Mouse (Mus musculus) cerebellum, adult 2 months (tissue): ENCODE measurements at regions not wholly inside any gene's neighbourhood (a gene's known extent, or its start where the extent isn't known, plus 50 kb on each side); places are given as distances from the start of the nearest gene placed in this dataset.

Experiments
- DNase-seq, 2 experiments: peaks; one replicate each; pipeline ENCODE4 v3.0.0; 2021
- H3K27ac ChIP-seq: fragments of 200-500 bp; 2 replicates; pipeline ENCODE4 v1.5.1; 2012; ENCODE audit warnings: low read length, control low read depth, inconsistent platforms; ENCODE audit not compliant: insufficient read depth
- H3K27me3 ChIP-seq: fragments of 200-500 bp; 2 replicates; pipeline ENCODE4 v1.6.1; 2012; ENCODE audit warnings: inconsistent platforms, mild to moderate bottlenecking, low read length, moderate library complexity; ENCODE audit not compliant: control insufficient read depth, insufficient read depth
- H3K4me1 ChIP-seq: fragments of 200-500 bp; 2 replicates; pipeline ENCODE4 v1.6.1; 2011; ENCODE audit warnings: low read length; ENCODE audit not compliant: control insufficient read depth, insufficient read depth
- H3K4me3 ChIP-seq: fragments of 200-500 bp; replicated peaks from 2 replicates; pipeline ENCODE3; 2011; ENCODE audit warnings: mild to moderate bottlenecking, low read depth, low read length, control low read depth; ENCODE audit not compliant: insufficient read depth
- CTCF ChIP-seq: fragments of 200-500 bp; IDR thresholded peaks from 2 replicates; pipeline ENCODE4 v1.5.1; 2011; ENCODE audit warnings: low read depth, mild to moderate bottlenecking, control low read depth, low read length, moderate library complexity, borderline replicate concordance; ENCODE audit not compliant: insufficient read depth
- POLR2A ChIP-seq: fragments of 200-500 bp; IDR thresholded peaks from 2 replicates; pipeline ENCODE4 v1.6.1; 2011; ENCODE audit warnings: low read length, control low read depth, borderline replicate concordance; ENCODE audit not compliant: insufficient read depth
- WGBS: fragments of 180-500 bp; shearing (Covaris S2); methylation state at CpG from one replicate; pipeline ENCODE4 v1.1.7; 2018; 5-methylcytosine and 5-hydroxymethylcytosine counted together

GRCm38 (mm10) chr6:143590231-143590630, 423.2 kb downstream of the Etnk1 start:
- TF ChIP-seq CTCF, result no peak
- Histone ChIP-seq H3K27me3 (no peaks in the 10 kb centered on the region), H3K4me3 (no peak overlapping the region), H3K27ac (no peak overlapping the region), H3K4me1 (no peaks in the 10 kb centered on the region)
- WGBS, result 90% methylated on average over 4 of the region's 4 CpGs
- DNase-seq, result no peak

- 89% methylated on average over 3 of the region's 3 CpGs for WGBS
- no peak overlapping the region for H3K4me3 ChIP-seq
- no peak for DNase-seq
Measured at GRCm38 (mm10) chr6:143592490-143592889, 425.5 kb downstream of the Etnk1 start.

GRCm38 (mm10) chr6:143595486-143595885, 428.5 kb downstream of the Etnk1 start:
- no peaks in the 10 kb centered on the region for H3K27me3 ChIP-seq

More at GRCm38 (mm10) chr6:143592490-143592889, 425.5 kb downstream of the Etnk1 start:
- H3K27me3 ChIP-seq, result no peaks in the 10 kb centered on the region
- TF ChIP-seq CTCF (no peak), POLR2A (no peak)
- no peak overlapping the region for H3K27ac ChIP-seq
- H3K4me1 ChIP-seq, result no peaks in the 10 kb centered on the region

GRCm38 (mm10) chr6:143597414-143597813, 430.4 kb downstream of the Etnk1 start:
- TF ChIP-seq POLR2A, result no peak
- TF ChIP-seq CTCF, result no peak
- DNase-seq, result no peak
- 64% methylated on average over 3 of the region's 3 CpGs for WGBS
- Histone ChIP-seq H3K27me3 (no peaks in the 10 kb centered on the region), H3K4me1 (no peaks in the 10 kb centered on the region), H3K27ac (no peak overlapping the region), H3K4me3 (no peak overlapping the region)

More at GRCm38 (mm10) chr6:143595486-143595885, 428.5 kb downstream of the Etnk1 start:
- DNase-seq, result no peak
- Histone ChIP-seq H3K4me3 (no peak overlapping the region), H3K27ac (no peak overlapping the region), H3K4me1 (no peaks in the 10 kb centered on the region)
- TF ChIP-seq POLR2A, result no peak
- TF ChIP-seq CTCF, result no peak
- 73% methylated on average over 2 of the region's 2 CpGs for WGBS

- TF ChIP-seq POLR2A, result no peak
- no peak for TF ChIP-seq CTCF
- Histone ChIP-seq H3K4me3 (no peak overlapping the region), H3K27ac (no peak overlapping the region), H3K4me1 (no peaks in the 10 kb centered on the region), H3K27me3 (no peaks in the 10 kb centered on the region)
- WGBS, result 84% methylated on average over 4 of the region's 4 CpGs
- no peak for DNase-seq
Measured at GRCm38 (mm10) chr6:143598916-143599315, 431.9 kb downstream of the Etnk1 start.

GRCm38 (mm10) chr6:143609100-143609499, 442.1 kb downstream of the Etnk1 start:
- peak in 1 of 2 experiments; percentile 3 for DNase-seq
- H3K27me3 ChIP-seq, result no peaks in the 10 kb centered on the region
- no peak overlapping the region for H3K27ac ChIP-seq
- no peak overlapping the region for H3K4me3 ChIP-seq
- 70% methylated on average over 1 of the region's 1 CpGs for WGBS
- peak; percentile 58; the same call in 1 of the 2 replicates for TF ChIP-seq CTCF
- TF ChIP-seq POLR2A, result no peak
- no peaks in the 10 kb centered on the region for H3K4me1 ChIP-seq

- Histone ChIP-seq H3K4me1 (no peaks in the 10 kb centered on the region), H3K27me3 (no peaks in the 10 kb centered on the region), H3K27ac (no peak overlapping the region), H3K4me3 (no peak overlapping the region)
- TF ChIP-seq POLR2A, result no peak
- TF ChIP-seq CTCF, result no peak
- no peak for DNase-seq
- WGBS, result 78% methylated on average over 10 of the region's 10 CpGs
Measured at GRCm38 (mm10) chr6:143612966-143613365, 445.9 kb downstream of the Etnk1 start.

- WGBS, result 32% methylated on average over 11 of the region's 11 CpGs
Measured at GRCm38 (mm10) chr6:143614431-143614987, 447.5 kb downstream of the Etnk1 start.

More at GRCm38 (mm10) chr6:143614431-143614987, 447.5 kb downstream of the Etnk1 start:
- no peaks in the 10 kb centered on the region for H3K4me1 ChIP-seq
- no peaks in the 10 kb centered on the region for H3K27me3 ChIP-seq
- H3K27ac ChIP-seq, result no peak overlapping the region
- peak in 1 of 2 experiments; percentile 8 for DNase-seq
- TF ChIP-seq CTCF (no peak), POLR2A (no peak)
- H3K4me3 ChIP-seq, result no peak overlapping the region
